Mouse (Mus musculus) ovary, postnatal 36 days (tissue): ENCODE measurements around the gene Gm7682.
"Not testable (repeated sequence)": the region's sequence is repeated elsewhere in the genome, so short reads cannot be mapped to it uniquely, and the experiment has no call there.

ENCODE experiments used
- DNase-seq: peaks from one replicate; pipeline ENCODE4 v3.0.0; 2022; ENCODE audit warnings: low spot score, mixed read lengths

The Gm7682 gene

GRCm38 (mm10) chr5:94445484-94445883 is at the start of gene Gm7682:
Gene Gm7682, plus strand, starts transcription at chr5:94445784.
- not testable (repeated sequence) for DNase-seq
